Mouse (Mus musculus): Measurements from ENCODE around the gene Trpm5. TPM values are rescaled to one million over a fixed set of nuclear protein-coding genes. Genes with fewer than 3 reads are reported as not detected.
A peak's percentile ranks its signal among the peaks of the same experiment; 100 is the strongest.

Gene Trpm5
- polyA plus RNA-seq, 1 experiment from 2014 or later: 1.8 TPM

DNA sequence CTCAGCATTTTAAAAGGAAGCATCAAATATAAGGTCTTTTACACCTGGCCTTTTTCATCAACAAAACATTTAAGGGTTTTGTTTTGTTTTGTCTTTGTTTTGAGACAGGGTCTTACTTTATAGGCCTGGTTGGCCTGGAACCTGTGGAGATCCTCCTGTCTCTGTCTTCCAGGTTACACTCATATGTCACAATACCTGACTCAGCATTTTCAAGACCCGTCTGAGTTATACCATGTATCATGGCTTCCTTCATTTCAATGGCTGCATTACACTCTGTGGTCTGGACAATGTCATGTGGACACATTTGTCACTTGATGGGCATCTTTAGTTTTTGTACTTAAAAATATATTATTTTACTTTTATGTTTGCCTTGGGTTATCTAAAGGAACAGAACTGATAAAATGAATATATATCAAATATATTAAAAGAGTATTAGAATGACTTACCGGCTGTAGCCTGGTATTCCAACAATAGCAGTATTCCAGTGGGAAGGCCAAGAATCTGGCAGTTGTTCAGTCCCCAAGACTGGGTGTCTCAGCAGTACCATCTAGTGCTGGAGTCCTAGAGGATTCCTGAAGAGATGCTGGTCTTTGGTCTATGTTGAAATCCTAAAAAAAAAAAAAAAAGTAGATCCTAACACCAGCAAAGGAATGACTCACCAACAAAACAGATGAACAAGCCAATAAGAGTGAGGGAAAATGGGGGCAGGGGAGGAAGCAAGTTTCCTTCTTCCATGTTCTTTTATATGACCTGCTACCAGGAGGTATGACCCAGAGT is 50.2 kb downstream of the Trpm5 start:
- H3K4me1 ChIP-seq: no peaks in the 10 kb centered on the region
- H3K4me3 ChIP-seq: no peak overlapping the region
- H3K36me3 ChIP-seq: no peaks in the 10 kb centered on the region
- 88% methylated on average over 2 of the region's 2 CpGs for WGBS
- no peak overlapping the region for H3K4me2 ChIP-seq (replicated peaks)
- H3K9ac ChIP-seq: no peak overlapping the region
- H3K27me3 ChIP-seq (replicated peaks): no peaks in the 10 kb centered on the region
- H3K9me3 ChIP-seq: no peaks in the 10 kb centered on the region
- no peak overlapping the region for H3K27ac ChIP-seq
- ATAC-seq (ENCODE audit: low FRiP score, low read depth): no peak

DNA sequence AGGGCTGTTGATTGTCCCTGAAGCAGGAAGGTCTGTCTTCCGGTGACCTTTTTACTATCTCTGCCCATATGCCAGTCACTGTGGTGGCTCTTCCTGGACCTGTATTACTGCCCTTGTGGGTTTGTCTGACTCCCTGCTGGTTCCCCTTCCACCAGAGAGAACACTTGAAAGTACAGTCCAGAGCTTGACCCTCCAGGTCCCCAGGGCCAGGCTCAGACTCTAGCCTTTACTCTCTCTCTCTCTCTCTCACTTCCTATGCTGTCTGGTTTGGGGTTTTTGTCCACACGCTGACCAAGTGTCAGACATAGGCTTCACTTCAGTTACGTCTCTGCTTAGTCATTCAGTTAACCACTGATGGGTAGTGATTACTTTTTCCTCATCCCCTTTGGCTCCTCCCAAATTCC is 51.5 kb downstream of the Trpm5 start:
- no peak for ATAC-seq (ENCODE audit: low FRiP score, low read depth)
- H3K36me3 ChIP-seq: no peaks in the 10 kb centered on the region
- WGBS: 86% methylated on average over 3 of the region's 3 CpGs
- H3K4me2 ChIP-seq (replicated peaks): no peak overlapping the region
- no peaks in the 10 kb centered on the region for H3K27me3 ChIP-seq (replicated peaks)
- H3K9ac ChIP-seq: no peak overlapping the region
- no peaks in the 10 kb centered on the region for H3K9me3 ChIP-seq
- no peaks in the 10 kb centered on the region for H3K4me1 ChIP-seq
- no peak overlapping the region for H3K4me3 ChIP-seq
- H3K27ac ChIP-seq: no peak overlapping the region

DNA sequence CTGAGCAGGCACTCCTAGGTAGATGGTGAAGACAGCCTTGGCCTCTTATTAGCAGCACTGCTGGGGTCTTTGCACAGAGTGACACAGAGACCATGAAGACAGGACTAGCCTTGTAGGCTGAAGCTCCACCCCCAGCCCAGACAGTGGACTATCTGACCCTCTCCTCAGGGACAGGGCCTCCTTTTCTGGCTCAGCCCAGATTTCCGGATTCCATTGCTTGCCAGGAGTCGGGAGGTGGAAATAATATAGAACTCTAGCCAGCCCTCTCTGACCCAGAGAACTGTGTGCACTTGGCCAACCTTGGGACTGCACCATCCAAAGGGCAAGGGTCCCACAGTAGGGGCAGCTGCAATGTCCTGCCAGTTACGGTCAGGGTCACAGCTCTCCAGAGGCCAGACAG is 52.4 kb downstream of the Trpm5 start:
- Histone ChIP-seq H3K27me3 (replicated peaks) (no peaks in the 10 kb centered on the region), H3K4me3 (no peak overlapping the region), H3K9me3 (no peaks in the 10 kb centered on the region), H3K27ac (no peak overlapping the region), H3K4me1 (no peaks in the 10 kb centered on the region), H3K36me3 (no peaks in the 10 kb centered on the region), H3K9ac (0 out of 2 replicates have a peak overlapping the region, but pooled peaks have one; percentile 29), H3K4me2 (replicated peaks) (no peak overlapping the region)
- 76% methylated on average over 3 of the region's 3 CpGs for WGBS
- ATAC-seq (ENCODE audit: low FRiP score, low read depth): no peak

DNA sequence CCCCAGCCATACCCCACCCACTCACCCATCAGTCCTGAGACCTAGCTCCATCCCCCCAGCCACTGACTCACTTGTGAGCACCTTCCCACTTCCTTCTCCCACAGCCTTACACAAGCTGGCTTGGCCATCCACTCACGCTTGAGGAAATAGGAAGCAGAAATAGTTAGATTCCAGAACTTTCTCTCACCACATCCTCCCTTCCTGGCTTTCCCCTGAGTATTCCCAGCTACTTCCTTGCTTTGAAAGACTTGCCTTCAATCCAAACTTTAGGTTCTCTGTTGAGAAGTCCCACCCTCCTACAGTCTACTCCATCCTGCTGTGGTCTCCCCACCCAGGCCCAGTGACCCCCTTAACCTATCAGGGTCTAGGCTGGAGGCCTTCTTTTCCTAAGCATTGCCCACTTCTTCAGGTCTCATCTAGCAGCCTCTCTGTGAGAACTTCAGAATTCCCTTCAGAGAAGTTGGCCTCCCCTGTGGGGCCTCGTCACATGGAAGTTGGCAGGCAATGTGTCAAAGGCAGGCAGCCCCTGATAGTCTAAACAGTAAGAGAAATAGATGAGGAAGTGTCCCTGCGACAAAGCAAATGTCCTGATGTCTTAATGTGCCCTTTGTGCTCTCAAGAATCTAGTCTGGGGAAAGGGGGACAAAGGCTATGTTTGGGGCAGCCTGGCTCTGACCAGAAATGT is 53.2 kb downstream of the Trpm5 start:
- no peaks in the 10 kb centered on the region for H3K36me3 ChIP-seq
- WGBS: 86% methylated on average over 3 of the region's 3 CpGs
- no peak overlapping the region for H3K27ac ChIP-seq

DNA sequence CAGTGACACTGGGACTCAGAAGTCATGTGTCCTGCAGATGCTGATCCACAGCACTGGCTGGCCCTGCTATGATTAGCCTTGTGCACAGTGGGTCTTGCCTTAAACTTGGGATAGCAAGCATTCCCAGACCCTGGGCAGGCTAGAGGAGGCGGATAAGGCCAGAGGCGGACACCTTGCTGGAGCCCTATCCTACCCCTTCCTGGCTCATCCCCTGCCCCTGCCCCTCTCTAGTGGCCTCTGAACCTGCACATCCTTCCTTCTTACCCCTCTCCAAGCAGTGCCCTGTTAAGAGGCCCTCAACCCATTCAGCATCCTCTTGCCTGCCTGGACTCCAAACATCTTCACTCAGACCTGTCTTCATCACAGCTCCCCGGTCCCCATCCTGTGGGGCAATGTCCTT is 53.9 kb downstream of the Trpm5 start:
- Histone ChIP-seq H3K9me3 (no peaks in the 10 kb centered on the region), H3K4me2 (replicated peaks) (no peak overlapping the region), H3K4me3 (no peak overlapping the region), H3K4me1 (no peaks in the 10 kb centered on the region), H3K27ac (no peak overlapping the region), H3K36me3 (no peaks in the 10 kb centered on the region), H3K27me3 (replicated peaks) (no peaks in the 10 kb centered on the region), H3K9ac (no peak overlapping the region)
- ATAC-seq (ENCODE audit: low FRiP score, low read depth): no peak
- 96% methylated on average over 3 of the region's 3 CpGs for WGBS

More for the DNA sequence above, 53.2 kb downstream of the Trpm5 start:
- no peaks in the 10 kb centered on the region for H3K4me1 ChIP-seq
- no peak overlapping the region for H3K9ac ChIP-seq
- ATAC-seq (ENCODE audit: low FRiP score, low read depth): no peak
- no peaks in the 10 kb centered on the region for H3K27me3 ChIP-seq (replicated peaks)
- H3K4me2 ChIP-seq (replicated peaks): no peak overlapping the region
- no peak overlapping the region for H3K4me3 ChIP-seq
- H3K9me3 ChIP-seq: no peaks in the 10 kb centered on the region

DNA sequence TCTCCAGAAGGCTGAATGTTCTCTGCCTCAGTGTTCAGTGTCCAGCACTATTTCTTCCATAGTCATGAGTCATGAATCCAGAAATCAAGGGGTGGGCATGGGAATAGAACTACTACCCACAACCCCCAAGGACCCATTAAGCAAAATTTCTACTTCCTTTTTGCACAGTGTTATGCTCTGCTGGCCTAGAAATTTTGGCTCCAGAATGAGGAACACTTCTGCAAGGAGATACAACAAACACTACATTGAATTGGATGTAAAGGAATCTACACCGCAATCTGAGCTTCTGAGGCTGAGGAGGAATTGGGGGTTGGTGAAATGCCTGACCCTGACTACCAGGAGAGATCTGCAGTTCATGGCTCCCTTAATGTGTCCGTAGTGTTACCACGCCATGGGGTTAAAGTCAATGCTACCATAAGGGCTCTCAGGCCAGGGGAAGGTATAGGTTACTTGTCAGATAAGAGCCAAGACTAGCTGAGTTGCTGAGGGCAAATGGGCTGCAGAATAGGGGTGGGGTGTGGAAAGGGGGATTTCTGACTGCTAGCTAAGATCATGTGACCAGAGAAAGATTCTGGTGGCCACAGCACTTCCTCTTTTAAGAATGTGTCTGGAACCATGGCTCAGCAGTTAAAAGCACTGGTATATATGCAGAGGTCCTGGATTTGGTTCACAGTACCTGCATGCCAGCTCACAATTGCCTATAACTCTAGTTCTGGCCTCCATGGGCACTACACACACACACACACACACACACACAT is 56.1 kb downstream of the Trpm5 start:
- H3K36me3 ChIP-seq: no peaks in the 10 kb centered on the region
- no peak overlapping the region for H3K4me2 ChIP-seq (replicated peaks)
- 90% methylated on average over 3 of the region's 3 CpGs for WGBS
- no peak overlapping the region for H3K4me3 ChIP-seq
- ATAC-seq (ENCODE audit: low FRiP score, low read depth): no peak
- H3K9me3 ChIP-seq: no peaks in the 10 kb centered on the region
- H3K9ac ChIP-seq: no peak overlapping the region
- no peaks in the 10 kb centered on the region for H3K4me1 ChIP-seq
- H3K27me3 ChIP-seq (replicated peaks): no peaks in the 10 kb centered on the region
- no peak overlapping the region for H3K27ac ChIP-seq

DNA sequence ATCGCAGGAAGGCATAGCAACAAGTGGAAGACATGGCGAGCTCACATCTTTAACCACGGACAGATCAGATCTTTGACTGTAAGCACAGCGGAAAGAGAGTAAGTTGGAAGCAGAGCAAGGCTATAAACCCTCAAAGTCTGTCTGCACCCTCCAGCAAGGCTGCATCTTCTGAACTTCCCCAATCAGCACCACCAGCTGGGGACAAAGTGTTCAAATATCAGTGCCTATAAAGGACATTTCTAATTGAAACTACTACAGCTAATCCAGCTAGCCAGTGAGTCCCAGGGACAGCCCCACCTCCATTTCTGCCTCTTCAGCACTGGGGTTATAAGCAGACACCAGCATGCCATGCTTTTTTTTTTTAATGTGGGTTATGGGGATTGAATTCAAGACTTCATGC is 57.1 kb downstream of the Trpm5 start:
- 90% methylated on average over 4 of the region's 4 CpGs for WGBS

DNA sequence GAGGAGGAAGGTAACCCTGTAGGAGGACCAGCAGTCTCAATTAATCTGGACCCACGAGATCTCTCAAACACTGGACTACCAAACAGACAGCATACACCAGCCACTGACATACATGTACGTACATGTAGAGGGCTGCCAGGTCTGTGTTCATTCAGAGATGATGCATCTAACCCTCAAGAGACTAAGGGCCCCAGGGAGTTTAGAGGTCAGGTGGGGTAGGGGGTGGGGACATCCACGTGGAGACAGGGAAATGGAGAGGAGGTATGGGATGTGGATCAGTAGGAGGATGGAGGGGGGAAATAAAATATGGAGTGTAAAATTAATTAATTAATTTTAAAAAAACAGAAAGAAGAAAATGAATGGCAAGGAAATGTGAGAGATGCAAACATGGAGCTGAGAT is 57.7 kb downstream of the Trpm5 start:
- no peak overlapping the region for H3K4me3 ChIP-seq
- H3K9me3 ChIP-seq: no peaks in the 10 kb centered on the region
- H3K4me2 ChIP-seq (replicated peaks): no peak overlapping the region
- H3K27ac ChIP-seq: no peak overlapping the region
- ATAC-seq (ENCODE audit: low FRiP score, low read depth): no peak
- H3K9ac ChIP-seq: no peak overlapping the region
- H3K36me3 ChIP-seq: no peaks in the 10 kb centered on the region
- no peaks in the 10 kb centered on the region for H3K27me3 ChIP-seq (replicated peaks)
- WGBS: 83% methylated on average over 3 of the region's 3 CpGs
- no peaks in the 10 kb centered on the region for H3K4me1 ChIP-seq

More for the DNA sequence above, 57.1 kb downstream of the Trpm5 start:
- Histone ChIP-seq H3K4me2 (replicated peaks) (no peak overlapping the region), H3K9me3 (no peaks in the 10 kb centered on the region), H3K27me3 (replicated peaks) (no peaks in the 10 kb centered on the region), H3K4me1 (no peaks in the 10 kb centered on the region), H3K36me3 (no peaks in the 10 kb centered on the region), H3K27ac (no peak overlapping the region), H3K4me3 (no peak overlapping the region), H3K9ac (no peak overlapping the region)
- no peak for ATAC-seq (ENCODE audit: low FRiP score, low read depth)

DNA sequence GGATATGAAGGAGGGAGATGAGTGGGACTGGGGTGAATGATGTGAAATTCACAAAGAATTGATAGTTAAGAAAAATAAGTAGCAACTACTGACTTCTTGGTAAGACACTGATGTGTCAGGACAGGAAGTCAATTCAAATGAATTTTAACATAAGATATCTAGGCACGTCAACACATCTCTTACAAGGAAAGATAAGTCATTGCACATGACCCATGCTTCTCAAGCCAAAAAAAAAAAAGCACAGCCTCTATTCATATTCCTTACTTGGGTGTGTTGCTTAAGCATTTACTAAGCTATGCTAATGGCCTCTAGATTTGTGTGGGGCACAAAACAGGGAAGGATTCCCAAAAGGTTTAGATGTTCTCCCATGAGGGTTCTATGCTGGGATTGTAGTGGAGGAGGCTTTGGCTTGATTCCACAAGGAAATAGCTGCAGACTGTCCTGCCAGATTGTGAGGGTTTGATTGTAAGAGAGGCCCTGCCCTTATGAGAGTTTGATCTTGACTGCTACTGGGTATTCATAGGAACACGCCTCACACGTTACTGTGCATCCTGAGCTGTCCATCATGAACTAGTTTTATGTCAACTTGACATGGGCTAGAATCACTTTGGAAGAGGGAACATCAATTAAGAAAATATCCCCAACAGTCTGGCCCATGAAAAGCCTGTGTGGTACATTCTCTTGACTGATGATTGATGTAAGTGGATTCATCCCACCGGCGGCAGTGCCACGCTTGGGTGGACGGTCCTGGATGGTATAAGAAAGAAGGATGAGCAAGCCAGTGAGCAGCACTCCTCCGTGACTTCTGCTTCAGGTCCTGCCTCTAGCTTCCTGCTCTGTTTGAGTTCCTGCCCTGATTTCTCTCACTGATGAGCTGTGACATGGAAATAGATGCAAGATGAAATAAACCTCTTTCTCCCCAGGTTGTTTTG is 59.7 kb downstream of the Trpm5 start:
- ATAC-seq (ENCODE audit: low FRiP score, low read depth): no peak
- Histone ChIP-seq H3K27ac (no peak overlapping the region), H3K4me1 (no peaks in the 10 kb centered on the region), H3K9me3 (no peaks in the 10 kb centered on the region), H3K4me2 (replicated peaks) (no peak overlapping the region), H3K4me3 (no peak overlapping the region), H3K9ac (no peak overlapping the region), H3K36me3 (no peaks in the 10 kb centered on the region), H3K27me3 (replicated peaks) (no peaks in the 10 kb centered on the region)
- WGBS: 93% methylated on average over 8 of the region's 8 CpGs

DNA sequence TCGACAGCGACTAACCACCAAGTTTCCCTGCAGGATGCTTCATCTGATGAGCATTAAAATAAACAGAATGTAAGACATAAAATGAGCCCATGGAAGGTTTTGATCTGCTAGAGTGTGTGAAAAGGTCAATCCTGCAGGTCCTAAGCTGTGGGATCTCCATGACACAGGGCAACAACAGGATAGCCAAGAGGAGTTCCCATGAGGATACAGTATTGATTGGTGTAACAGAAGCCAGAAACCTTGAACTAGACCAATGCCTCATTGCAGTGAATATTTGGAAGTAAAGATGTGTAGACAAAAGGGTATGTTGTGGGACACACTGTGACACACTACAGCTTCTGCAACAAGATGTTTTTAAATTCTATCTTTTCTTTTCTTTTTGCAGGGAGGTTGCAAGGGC is 60.3 kb downstream of the Trpm5 start:
- no peak overlapping the region for H3K27ac ChIP-seq
- no peaks in the 10 kb centered on the region for H3K27me3 ChIP-seq (replicated peaks)
- WGBS: 88% methylated on average over 2 of the region's 2 CpGs
- no peak overlapping the region for H3K4me3 ChIP-seq
- H3K4me2 ChIP-seq (replicated peaks): no peak overlapping the region
- H3K36me3 ChIP-seq: no peaks in the 10 kb centered on the region
- H3K9ac ChIP-seq: no peak overlapping the region
- no peaks in the 10 kb centered on the region for H3K9me3 ChIP-seq
- no peak for ATAC-seq (ENCODE audit: low FRiP score, low read depth)
- H3K4me1 ChIP-seq: no peaks in the 10 kb centered on the region

DNA sequence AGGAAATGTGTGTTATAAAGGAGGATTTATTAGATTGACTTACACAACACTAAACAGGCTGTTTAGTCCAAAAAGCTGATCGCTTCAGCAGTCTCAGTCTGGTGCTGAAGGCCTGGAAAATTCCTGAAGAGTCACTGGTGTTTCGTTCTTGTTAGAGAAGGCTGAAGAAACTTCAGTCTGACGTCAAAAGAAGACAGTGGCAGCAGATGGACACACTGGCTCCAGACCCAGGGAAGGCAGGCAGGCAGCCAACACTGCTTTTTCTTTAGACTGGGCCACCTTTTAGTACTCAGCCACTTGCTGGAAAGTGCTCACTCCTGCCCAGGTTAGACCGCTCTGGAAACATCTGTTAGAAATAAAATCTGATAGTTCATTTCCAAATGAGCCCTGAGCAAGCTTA is 60.9 kb downstream of the Trpm5 start:
- 91% methylated on average over 4 of the region's 4 CpGs for WGBS
- Histone ChIP-seq H3K27ac (no peak overlapping the region), H3K4me2 (replicated peaks) (no peak overlapping the region), H3K4me3 (no peak overlapping the region), H3K4me1 (no peaks in the 10 kb centered on the region), H3K9me3 (no peaks in the 10 kb centered on the region), H3K9ac (no peak overlapping the region), H3K36me3 (no peaks in the 10 kb centered on the region), H3K27me3 (replicated peaks) (no peaks in the 10 kb centered on the region)
- no peak for ATAC-seq (ENCODE audit: low FRiP score, low read depth)

All from neural tube, embryonic 12.5 days (tissue).